Mouse (Mus musculus) heart, postnatal 25 days (tissue): ENCODE measurements around the gene Zfp324. TPM values are rescaled to one million over a fixed set of nuclear protein-coding genes. Genes with fewer than 3 reads are reported as not detected.
"Not testable (repeated sequence)": the region's sequence is repeated elsewhere in the genome, so short reads cannot be mapped to it uniquely, and the experiment has no call there.

ENCODE experiments used
- DNase-seq: peaks from one replicate; pipeline ENCODE4 v3.0.0; 2022; ENCODE audit warnings: low spot score
- intact Hi-C: fragments of 180-260 bp; cut with DNase I; formaldehyde crosslinking; loops from one replicate; pipeline ENCODE4 v1.15.1; 2025
- total RNA-seq, 2 experiments: library from RNA; stranded (reverse); gene quantifications; 2 replicates each; pipeline ENCODE4 v1.2.3; 2021

The Zfp324 gene
- 1 to 10 TPM; 3.2 to 4.6 TPM for total RNA-seq

- peak; percentile 84 for DNase-seq
- intact Hi-C loops: loop anchor here (2.0 kb wide), 1 partner anchor 17 kb away; no protein-coding TSS in a partner anchor
These were observed at the start of gene Zfp324 for GRCm38 (mm10) chr7:12965678-12966091. TSS of gene Zfp324 (plus strand) at chr7:12965838.

- not testable (repeated sequence) for DNase-seq
- intact Hi-C loops: loop anchor here (5.0 kb wide), 2 partner anchors 57 to 132 kb away; partner anchors contain the start of genes Mzf1 and Zfp446
These were observed 45.1 kb upstream of the Zfp324 start for GRCm38 (mm10) chr7:12920495-12920894.

- DNase-seq: no peak
- intact Hi-C loops: loop anchor here (5.0 kb wide), 2 partner anchors 56 to 131 kb away; partner anchors contain the start of genes Mzf1 and Zfp446
These were observed 44.3 kb upstream of the Zfp324 start for GRCm38 (mm10) chr7:12921318-12921704.

- intact Hi-C loops: loop anchor here (2.0 to 5.0 kb wide), 3 partner anchors 27 to 130 kb away; partner anchors contain the start of genes Mzf1 and Zfp446
- DNase-seq: peak; percentile 98
These were observed 43.8 kb upstream of the Zfp324 start, which contains the start of gene Rps5 for GRCm38 (mm10) chr7:12921705-12922465. TSS of gene Rps5 (plus strand) at chr7:12922290.

GRCm38 (mm10) chr7:12922729-12923128 lies 42.9 kb upstream of the Zfp324 start:
- intact Hi-C loops: loop anchor here (2.0 to 5.0 kb wide), 3 partner anchors 26 to 130 kb away; partner anchors contain the start of genes Mzf1 and Zfp446

GRCm38 (mm10) chr7:12926316-12926715 lies 39.3 kb upstream of the Zfp324 start:
- DNase-seq: no peak
- intact Hi-C loops: no loop called here

More at GRCm38 (mm10) chr7:12922729-12923128, 42.9 kb upstream of the Zfp324 start:
- no peak for DNase-seq

- no peak for DNase-seq
- intact Hi-C loops: no loop called here
These were observed 38.4 kb upstream of the Zfp324 start, which contains the start of gene Rnf225 for GRCm38 (mm10) chr7:12927191-12927680. TSS of gene Rnf225 (plus strand) at chr7:12927416.

- DNase-seq: no peak
- intact Hi-C loops: no loop called here
These were observed 37.7 kb upstream of the Zfp324 start for GRCm38 (mm10) chr7:12927693-12928589.

- DNase-seq: no peak
- intact Hi-C loops: no loop called here
These were observed 32.0 kb upstream of the Zfp324 start for GRCm38 (mm10) chr7:12933615-12934140.

- DNase-seq: no peak
- intact Hi-C loops: no loop called here
These were observed 30.8 kb upstream of the Zfp324 start for GRCm38 (mm10) chr7:12934808-12935207.

- intact Hi-C loops, DNase-seq: not testable (repeated sequence)
These were observed 28.3 kb upstream of the Zfp324 start for GRCm38 (mm10) chr7:12937254-12937803.

GRCm38 (mm10) chr7:12940599-12940998 lies 25.0 kb upstream of the Zfp324 start:
- intact Hi-C loops: no loop called here
- no peak for DNase-seq

GRCm38 (mm10) chr7:12943488-12943887 lies 22.1 kb upstream of the Zfp324 start:
- intact Hi-C loops: no loop called here
- no peak for DNase-seq

- peak; percentile 92 for DNase-seq
- intact Hi-C loops: loop anchor here (2.0 to 5.0 kb wide), 3 partner anchors 16 to 37 kb away; partner anchors contain the start of genes Rps5 and Zfp324
These were observed 16.4 kb upstream of the Zfp324 start for GRCm38 (mm10) chr7:12949032-12949871.

GRCm38 (mm10) chr7:12949872-12950229 lies 15.8 kb upstream of the Zfp324 start:
- intact Hi-C loops: loop anchor here (2.0 to 5.0 kb wide), 3 partner anchors 15 to 38 kb away; partner anchors contain the start of genes Rps5 and Zfp324
- no peak for DNase-seq

- intact Hi-C loops: no loop called here
- no peak for DNase-seq
These were observed 10.7 kb upstream of the Zfp324 start for GRCm38 (mm10) chr7:12954896-12955295.

GRCm38 (mm10) chr7:12957511-12957910 lies 8.1 kb upstream of the Zfp324 start:
- no peak for DNase-seq
- intact Hi-C loops: no loop called here

GRCm38 (mm10) chr7:12958948-12959347 lies 6.7 kb upstream of the Zfp324 start:
- DNase-seq: no peak
- intact Hi-C loops: no loop called here
